ENCODE assay signal across 8 mouse cellular contexts in the genomic region with DNA sequence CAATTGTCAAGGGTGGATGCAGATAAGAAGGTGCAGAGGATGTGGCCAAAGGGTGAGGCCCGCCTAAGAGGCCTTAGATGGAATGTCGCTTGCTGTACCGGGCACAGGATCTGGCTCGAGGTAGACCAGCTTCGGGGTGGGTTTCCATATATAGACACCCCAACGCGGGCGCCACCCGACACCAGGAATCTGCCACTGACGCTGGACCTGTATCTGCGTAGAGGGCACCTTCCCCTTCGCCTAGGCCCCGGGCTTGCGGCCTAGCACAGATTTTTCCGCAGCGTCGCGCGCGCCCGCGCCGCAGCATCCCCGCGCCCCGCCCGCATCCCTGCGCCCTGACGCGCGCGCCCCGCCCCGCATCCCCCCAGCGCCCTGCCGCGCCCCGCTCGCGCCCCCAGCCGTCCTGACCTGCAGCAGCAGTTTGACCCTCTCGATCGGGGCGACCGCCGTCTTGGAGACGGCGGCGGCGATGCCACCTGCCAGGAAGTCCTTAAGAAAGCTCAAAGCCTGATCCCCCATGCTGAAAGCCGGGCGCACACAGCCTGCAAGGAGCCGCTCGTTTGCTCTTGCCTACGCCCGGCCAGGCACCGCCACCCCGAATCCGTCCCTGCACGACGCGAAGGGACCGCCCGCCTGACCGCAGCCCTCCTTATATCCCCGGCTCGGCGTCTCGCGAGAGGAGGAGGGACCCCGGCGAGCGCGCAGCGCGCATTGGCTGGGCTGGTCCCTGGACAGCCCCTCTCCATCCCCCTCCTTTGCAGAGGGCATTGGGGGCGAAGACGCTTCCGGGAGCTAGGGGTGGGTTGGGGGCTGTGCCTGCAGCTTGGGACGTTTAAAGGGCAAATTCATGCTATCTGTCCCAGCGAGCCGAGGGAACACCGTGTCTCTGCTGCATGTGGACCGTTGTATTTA. TPM values are rescaled to one million over a fixed set of nuclear protein-coding genes. Genes with fewer than 3 reads are reported as not detected.
DNase-seq lines count a peak whose midpoint lies in the region; ATAC-seq lines count a peak whose summit lies in the region.

A gene (minus strand): TSS at position 881 of the 912 bp plus-strand sequence.

- peak within 1 kb of the TSS; percentile 99 for H3K27ac ChIP-seq in hindbrain, embryonic 13.5 days

- peaks cover 40% of the 10 kb centered on the region for H3K4me1 ChIP-seq in hindbrain, embryonic 13.5 days (replicated peaks)

- peaks cover 12% of the 10 kb centered on the region; the same call in 1 of the 2 replicates for H3K27me3 ChIP-seq in hindbrain, embryonic 13.5 days

- H3K36me3 ChIP-seq in hindbrain, embryonic 13.5 days, result peaks cover 35% of the 10 kb centered on the region

- H3K9ac ChIP-seq in hindbrain, embryonic 13.5 days, result peak within 1 kb of the TSS; percentile 94

- H3K9me3 ChIP-seq in hindbrain, embryonic 13.5 days, result no peaks in the 10 kb centered on the region

- peak within 1 kb of the TSS; percentile 91 for H3K4me2 ChIP-seq in hindbrain, embryonic 13.5 days

- peak; percentile 97 for ATAC-seq in hindbrain, embryonic 13.5 days (ENCODE audit: low FRiP score)

- H3K4me3 ChIP-seq in hindbrain, embryonic 13.5 days, result peak within 1 kb of the TSS; percentile 74

- DNase-seq in MN1 (ENCODE audit: low spot score), result peak; percentile 97
- DNase-seq in cerebellum, adult 9-11 months, result peak; percentile 97
- DNase-seq in frontal cortex, postnatal 14 days (ENCODE audit: low spot score in 2 of 2), result peak; percentile 94 to 97
- peak; percentile 97 to 98 for DNase-seq in layer of hippocampus, postnatal 25 days (ENCODE audit: extremely low spot score in 1 of 2, low spot score in 1 of 2)
- DNase-seq in lung, postnatal 25 days (ENCODE audit: low spot score), result peak; percentile 96
- peak; percentile 96 for DNase-seq in retina, embryonic 14.5 days (ENCODE audit: low spot score)
- peak; percentile 97 for DNase-seq in thymus, postnatal 4 days

- under 1% methylated on average over 73 of the region's 84 CpGs for WGBS in hindbrain, embryonic 13.5 days

RNA-seq across cellular contexts. Expression of the gene that starts here (rescaled TPM):
- polyA plus RNA-seq in hindbrain, embryonic 13.5 days (2015; fragmentation: Nextera tagmentation; extraction: Ambion mirVana), result 799 and 807 TPM in 2 replicates
- total RNA-seq in layer of hippocampus, postnatal 25 days (2021), result 100 to 1,000 TPM; 582 to 631 TPM

Comparison
In these comparisons a context has a peak if more than half of its experiments do, and no peak if none do; other contexts are left out.
1. Peak in every context shown above with its lines: DNase-seq, ATAC-seq, H3K4me3 ChIP-seq and H3K27ac ChIP-seq.